Comparison of ENCODE assay signal across 9 mouse cellular contexts in the genomic region with DNA sequence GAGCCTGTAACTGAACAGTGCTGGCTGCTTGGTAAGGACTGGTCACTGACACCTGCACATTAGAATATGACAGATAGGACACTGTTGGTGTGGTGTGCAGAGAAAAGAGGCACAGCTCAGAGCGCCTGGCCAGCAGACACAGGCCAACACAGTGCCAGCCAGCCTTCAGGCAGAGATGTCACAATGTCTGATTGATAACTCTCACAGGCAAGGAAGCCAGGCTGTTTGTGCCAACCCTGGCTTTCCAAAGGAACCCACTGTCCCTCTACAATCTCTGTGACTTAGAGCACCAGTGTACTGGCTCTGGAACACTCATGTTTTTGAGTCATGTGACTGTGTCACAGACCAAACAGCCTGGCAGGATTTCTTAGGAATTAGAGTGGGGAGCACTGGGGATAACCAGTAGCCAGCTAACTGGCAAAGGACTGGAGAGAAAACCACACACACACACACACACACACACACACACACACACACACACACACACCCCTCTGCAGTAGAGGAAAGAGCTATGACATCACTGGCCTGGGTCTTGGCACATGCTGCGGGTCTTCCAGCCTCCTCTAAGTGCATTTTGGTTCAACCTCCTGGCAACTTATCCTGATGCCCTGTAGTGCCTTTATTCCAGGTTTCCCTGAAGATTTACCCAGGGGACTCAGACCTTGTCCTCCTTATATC.
A peak's percentile ranks its signal among the peaks of the same experiment; 100 is the strongest.
DNase-seq lines count a peak whose midpoint lies in the region; ATAC-seq and TF ChIP-seq lines count a peak whose summit lies in the region.
"Had no signal": no experiment of that assay in that cellular context is flagged by ENCODE, and none has a peak within 500 bp of the region (broad histone marks: within the 10 kb centered on the region; RNA-seq: fewer than 3 reads in every experiment).

No protein-coding gene starts in this region.

- peak; percentile 57 for ATAC-seq in lung, postnatal 0 days
- ATAC-seq in heart, embryonic 15.5 days (replicated peaks; ENCODE audit: insufficient number of reproducible peaks, insufficient read depth, low FRiP score, low read depth): no peak

- H3K9me3 ChIP-seq in lung, postnatal 0 days (ENCODE audit: low read length): no peaks in the 10 kb centered on the region
- no peaks in the 10 kb centered on the region for H3K9me3 ChIP-seq in heart, embryonic 15.5 days (replicated peaks)

- no peak for TF ChIP-seq POLR2A in myocyte (IDR thresholded peaks at IDR 0.05; ENCODE audit: insufficient read length, low read depth)

- no peak overlapping the region for H3K27ac ChIP-seq in lung, postnatal 0 days (ENCODE audit: low read length)
- H3K27ac ChIP-seq in heart, embryonic 15.5 days: 0 out of 2 replicates have a peak overlapping the region, but pooled peaks have one; percentile 6

- 61% methylated on average over 2 of the region's 2 CpGs for WGBS in lung, postnatal 0 days
- WGBS in heart, embryonic 15.5 days: 64% methylated on average over 2 of the region's 2 CpGs

- H3K36me3 ChIP-seq in lung, postnatal 0 days (ENCODE audit: insufficient read depth, low read length): no peaks in the 10 kb centered on the region
- no peaks in the 10 kb centered on the region for H3K36me3 ChIP-seq in heart, embryonic 15.5 days
- no peaks in the 10 kb centered on the region for H3K36me3 ChIP-seq in myocyte (ENCODE audit: control insufficient read depth, insufficient read depth)

- H3K9ac ChIP-seq in lung, postnatal 0 days (replicated peaks; ENCODE audit: low read depth): no peak overlapping the region
- H3K9ac ChIP-seq in heart, embryonic 15.5 days: no peak overlapping the region

- no peak overlapping the region for H3K4me2 ChIP-seq in lung, postnatal 0 days (replicated peaks; ENCODE audit: low read depth, low read length)
- no peak overlapping the region for H3K4me2 ChIP-seq in heart, embryonic 15.5 days
- H3K4me2 ChIP-seq in myocyte (ENCODE audit: low read depth): no peak overlapping the region

- no peak overlapping the region for H3ac ChIP-seq in myocyte (ENCODE audit: control insufficient read depth, insufficient read length)

- DNase-seq in cerebellum, adult 9-11 months: peak; percentile 17
- no peak for DNase-seq in cerebellum, adult 8-10 months
- peak; percentile 6 for DNase-seq in lung, postnatal 0 days (ENCODE audit: low spot score)
- DNase-seq in lung, postnatal 14 days: no peak
- no peak for DNase-seq in Muller cell, postnatal 12 days (ENCODE audit: inconsistent ontology term)
- no peak for DNase-seq in gastrocnemius, adult 8-10 months (ENCODE audit: low spot score in 2 of 2)
- DNase-seq: B cell, adult 2 months had no signal

- H3K4me1 ChIP-seq in lung, postnatal 0 days (ENCODE audit: insufficient read depth, low read depth, low read length): no peaks in the 10 kb centered on the region
- H3K4me1 ChIP-seq in heart, embryonic 15.5 days (replicated peaks): peaks cover 3% of the 10 kb centered on the region

- no peak for TF ChIP-seq CTCF in lung, postnatal 0 days (IDR thresholded peaks at IDR 0.05)

- no peak overlapping the region for H3K4me3 ChIP-seq in lung, postnatal 0 days (ENCODE audit: low read depth, low read length)
- H3K4me3 ChIP-seq in heart, embryonic 15.5 days: no peak overlapping the region
- H3K4me3 ChIP-seq in myocyte: no peak overlapping the region

- no peaks in the 10 kb centered on the region for H3K27me3 ChIP-seq in lung, postnatal 0 days (replicated peaks; ENCODE audit: insufficient read depth, low read length)
- H3K27me3 ChIP-seq in heart, embryonic 15.5 days: no peaks in the 10 kb centered on the region
- H3K27me3 ChIP-seq in myocyte (ENCODE audit: control insufficient read depth, insufficient read depth, insufficient read length): no peaks in the 10 kb centered on the region

- H3K79me2 ChIP-seq in myocyte (ENCODE audit: control insufficient read depth, insufficient read depth): no peaks in the 10 kb centered on the region

- no peak for TF ChIP-seq EP300 in lung, postnatal 0 days (IDR thresholded peaks at IDR 0.05)

TF ChIP-seq in myocyte, 11 proteins besides CTCF, POLR2A, EP300 and RAD21:
- TF ChIP-seq TCF12 (IDR thresholded peaks at IDR 0.05; ENCODE audit: insufficient read depth, poor library complexity, severe bottlenecking): no peak
- no peak for TF ChIP-seq CEBPB (IDR thresholded peaks at IDR 0.05; ENCODE audit: insufficient read depth, poor library complexity, severe bottlenecking)
- peak; percentile 16 for TF ChIP-seq USF1 (IDR thresholded peaks at IDR 0.05; ENCODE audit: low read depth)
- TF ChIP-seq E2F4 (IDR thresholded peaks at IDR 0.05; ENCODE audit: insufficient read depth): no peak
- no peak for TF ChIP-seq REST (IDR thresholded peaks at IDR 0.05; ENCODE audit: insufficient read depth, insufficient read length)
- TF ChIP-seq MAX (IDR thresholded peaks at IDR 0.05; ENCODE audit: low read depth): no peak

Comparison
In these comparisons a context has a peak if more than half of its experiments do, and no peak if none do; other contexts are left out.
1. DNase-seq: peak in cerebellum, adult 9-11 months (single experiment) and lung, postnatal 0 days (single experiment); none in cerebellum, adult 8-10 months (single experiment), lung, postnatal 14 days (single experiment), Muller cell, postnatal 12 days (single experiment) and gastrocnemius, adult 8-10 months (0 of 2).